Mouse (Mus musculus) kidney, postnatal 0 days (tissue): ENCODE data around the gene Fnbp1l. TPM values are rescaled to one million over a fixed set of nuclear protein-coding genes. Genes with fewer than 3 reads are reported as not detected.

Experiments used
- ATAC-seq: fragments of 200-750 bp; cut with Nextera tagmentation; replicated peaks from 2 replicates; pipeline ENCODE4 v1.8.0; 2017; ENCODE audit warnings: low read depth, moderate number of reproducible peaks, moderate TSS enrichment, moderate library complexity; ENCODE audit not compliant: low FRiP score
- DNase-seq: peaks from one replicate; pipeline ENCODE4 v3.0.0-alpha.2; 2016; ENCODE audit warnings: low spot score
- H3K27ac ChIP-seq: fragments of 300-500 bp; sonication (generic); 2 replicates; pipeline ENCODE4 v1.5.1; 2014; ENCODE audit warnings: mild to moderate bottlenecking
- H3K27me3 ChIP-seq: fragments of 300-500 bp; sonication (generic); 2 replicates; pipeline ENCODE4 v1.6.1; 2014; ENCODE audit warnings: low read length, mixed read lengths; ENCODE audit not compliant: insufficient read depth
- H3K36me3 ChIP-seq: fragments of 300-500 bp; sonication (generic); 2 replicates; pipeline ENCODE4 v1.6.1; 2014; ENCODE audit warnings: low read length, mixed read lengths; ENCODE audit not compliant: insufficient read depth
- H3K4me1 ChIP-seq: fragments of 300-500 bp; sonication (generic); replicated peaks from 2 replicates; pipeline ENCODE4 v1.6.1; 2014; ENCODE audit warnings: antibody characterized with exemption, low read length, mixed read lengths; ENCODE audit not compliant: insufficient read depth
- H3K4me2 ChIP-seq: fragments of 300-500 bp; sonication (generic); 2 replicates; pipeline ENCODE4 v1.6.1; 2014; ENCODE audit warnings: mild to moderate bottlenecking, low read length, moderate library complexity, mixed read lengths
- H3K4me3 ChIP-seq: fragments of 300-500 bp; sonication (generic); replicated peaks from 2 replicates; pipeline ENCODE4 v1.5.1; 2014; ENCODE audit warnings: low read depth, low read length
- H3K9ac ChIP-seq: fragments of 300-500 bp; sonication (generic); 2 replicates; pipeline ENCODE4 v1.6.1; 2014; ENCODE audit warnings: low read depth, low read length
- H3K9me3 ChIP-seq: fragments of 300-500 bp; sonication (generic); replicated peaks from 2 replicates; pipeline ENCODE4 v1.6.1; 2016; ENCODE audit warnings: low read length, inconsistent platforms, mixed read lengths
- CTCF ChIP-seq: IDR thresholded peaks from 2 replicates; pipeline ENCODE4 v1.5.1; 2016; ENCODE audit warnings: antibody characterized with exemption, low read depth, mild to moderate bottlenecking, moderate library complexity
- WGBS: fragments of 180-500 bp; shearing (Covaris S2); extraction: QIAGEN DNeasy Blood & Tissue Kit; methylation state at CpG from one replicate; pipeline ENCODE4 v1.1.7; 2014; 5-methylcytosine and 5-hydroxymethylcytosine counted together
- polyA plus RNA-seq: library from polyadenylated mRNA; unstranded; fragments of >200 nt; fragmentation: Nextera tagmentation; extraction: Ambion mirVana; gene quantifications from 2 replicates; pipeline ENCODE4 v1.2.1, GENCODE M21; 2015

Fnbp1l gene
- polyA plus RNA-seq, 1 experiment from 2014 or later, result 35.5 TPM

- H3K9ac ChIP-seq, result no peak overlapping the region
- peak; percentile 98 for DNase-seq
- H3K4me1 ChIP-seq, result no peaks in the 10 kb centered on the region; the same call in 1 of the 2 replicates
- peak; percentile 100 for TF ChIP-seq CTCF
- no peak overlapping the region for H3K27ac ChIP-seq
- 35% methylated on average over 14 of the region's 14 CpGs for WGBS
- no peaks in the 10 kb centered on the region for H3K27me3 ChIP-seq
- H3K36me3 ChIP-seq, result no peaks in the 10 kb centered on the region
- H3K4me3 ChIP-seq, result no peak overlapping the region
- H3K9me3 ChIP-seq, result no peaks in the 10 kb centered on the region
- no peak overlapping the region for H3K4me2 ChIP-seq
- peak; percentile 60 for ATAC-seq
Measured at GRCm38 (mm10) chr3:122638329-122639196, 19.0 kb upstream of the Fnbp1l start.

- ATAC-seq (no peak), DNase-seq (no peak)
- TF ChIP-seq CTCF, result no peak
- H3K9ac ChIP-seq, result no peak overlapping the region
- H3K4me2 ChIP-seq, result no peak overlapping the region
- H3K4me3 ChIP-seq, result no peak overlapping the region
- no peak overlapping the region for H3K27ac ChIP-seq
- H3K4me1 ChIP-seq, result no peaks in the 10 kb centered on the region; the same call in 1 of the 2 replicates
- 76% methylated on average over 1 of the region's 1 CpGs for WGBS
- no peaks in the 10 kb centered on the region for H3K27me3 ChIP-seq
- H3K9me3 ChIP-seq, result no peaks in the 10 kb centered on the region
- H3K36me3 ChIP-seq, result no peaks in the 10 kb centered on the region
Measured at GRCm38 (mm10) chr3:122637280-122637679, 17.8 kb upstream of the Fnbp1l start.

GRCm38 (mm10) chr3:122635246-122635645 is 15.7 kb upstream of the Fnbp1l start:
- DNase-seq, result peak; percentile 91
- Histone ChIP-seq H3K9ac (no peak overlapping the region), H3K4me2 (peak overlapping the region; percentile 26; the same call in 1 of the 2 replicates), H3K36me3 (no peaks in the 10 kb centered on the region), H3K9me3 (no peaks in the 10 kb centered on the region), H3K27ac (peak overlapping the region; percentile 78), H3K4me3 (no peak overlapping the region), H3K4me1 (no peaks in the 10 kb centered on the region; the same call in 1 of the 2 replicates), H3K27me3 (no peaks in the 10 kb centered on the region)
- TF ChIP-seq CTCF, result no peak
- 4% methylated on average over 12 of the region's 12 CpGs for WGBS
- peak; percentile 82 for ATAC-seq

GRCm38 (mm10) chr3:122629580-122629979 is 10.1 kb upstream of the Fnbp1l start:
- Histone ChIP-seq H3K36me3 (no peaks in the 10 kb centered on the region), H3K9me3 (no peaks in the 10 kb centered on the region), H3K27me3 (no peaks in the 10 kb centered on the region), H3K4me2 (peak overlapping the region; percentile 47), H3K27ac (peak overlapping the region; percentile 19; the same call in 1 of the 2 replicates), H3K4me3 (no peak overlapping the region; the same call in 1 of the 2 replicates), H3K4me1 (0 out of 2 replicates have a peak, but pooled peaks cover 6% of the 10 kb centered on the region), H3K9ac (no peak overlapping the region)
- DNase-seq (peak; percentile 57), ATAC-seq (peak; percentile 83)
- no peak for TF ChIP-seq CTCF
- WGBS, result 12% methylated on average over 13 of the region's 13 CpGs

- no peak for DNase-seq
- Histone ChIP-seq H3K4me3 (no peak overlapping the region), H3K9ac (no peak overlapping the region), H3K4me2 (no peak overlapping the region), H3K27ac (0 out of 2 replicates have a peak overlapping the region, but pooled peaks have one; percentile 19), H3K36me3 (no peaks in the 10 kb centered on the region), H3K27me3 (no peaks in the 10 kb centered on the region), H3K9me3 (no peaks in the 10 kb centered on the region), H3K4me1 (0 out of 2 replicates have a peak, but pooled peaks cover 6% of the 10 kb centered on the region)
- WGBS, result 62% methylated on average over 3 of the region's 3 CpGs
- ATAC-seq, result no peak
- no peak for TF ChIP-seq CTCF
Measured at GRCm38 (mm10) chr3:122628956-122629355, 9.4 kb upstream of the Fnbp1l start.

GRCm38 (mm10) chr3:122628546-122628945 is 9.0 kb upstream of the Fnbp1l start:
- Histone ChIP-seq H3K9me3 (no peaks in the 10 kb centered on the region), H3K4me2 (no peak overlapping the region), H3K4me3 (no peak overlapping the region), H3K27ac (no peak overlapping the region), H3K36me3 (no peaks in the 10 kb centered on the region), H3K27me3 (no peaks in the 10 kb centered on the region), H3K4me1 (0 out of 2 replicates have a peak, but pooled peaks cover 6% of the 10 kb centered on the region), H3K9ac (no peak overlapping the region)
- DNase-seq (no peak), ATAC-seq (no peak; the same call in 1 of the 2 replicates)
- no peak for TF ChIP-seq CTCF
- WGBS, result 93% methylated on average over 10 of the region's 10 CpGs
